10 mouse cellular contexts compared by ENCODE assay signal in the genomic region with DNA sequence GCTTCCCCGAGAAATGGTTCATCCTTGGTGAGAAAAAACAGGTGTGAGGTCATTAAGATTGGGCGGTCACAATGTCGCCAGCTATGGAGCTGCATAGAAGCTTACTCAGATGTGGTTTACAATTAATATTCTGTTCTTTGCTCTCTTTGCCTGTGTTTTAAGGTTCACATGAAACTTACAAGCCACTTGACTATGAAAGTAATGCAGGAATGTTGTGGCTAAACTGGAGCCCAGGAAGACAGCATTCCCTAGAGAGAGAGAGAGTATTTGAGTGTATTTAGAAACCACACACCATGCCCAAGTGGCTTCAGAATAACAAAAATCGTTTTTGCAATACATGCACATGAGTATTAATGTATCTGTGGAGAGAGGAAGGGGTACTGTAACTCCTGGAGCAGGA.
"Had no signal": no experiment of that assay in that cellular context is flagged by ENCODE, and none has a peak within 500 bp of the region (broad histone marks: within the 10 kb centered on the region; RNA-seq: fewer than 3 reads in every experiment).

No protein-coding gene starts in this region.

- H3K9me3 ChIP-seq: limb, embryonic 15.5 days; liver, embryonic 12.5 days; lung, embryonic 15.5 days had no signal

- H3K9ac ChIP-seq: limb, embryonic 15.5 days; liver, embryonic 12.5 days; lung, embryonic 15.5 days had no signal

- H3K4me1 ChIP-seq: limb, embryonic 15.5 days; liver, embryonic 12.5 days; lung, embryonic 15.5 days had no signal

- H3K36me3 ChIP-seq: limb, embryonic 15.5 days; liver, embryonic 12.5 days; lung, embryonic 15.5 days had no signal

- ATAC-seq: liver, embryonic 12.5 days had no signal

- H3K27ac ChIP-seq: limb, embryonic 15.5 days; liver, embryonic 12.5 days; lung, embryonic 15.5 days had no signal

- DNase-seq: kidney, adult 8-10 months; kidney, postnatal 25 days; layer of hippocampus, postnatal 36 days; right cerebral cortex, postnatal 4 days; spleen, adult 18-20 months; thymus, adult 18-20 months; thymus, postnatal 14 days had no signal

- H3K4me2 ChIP-seq: limb, embryonic 15.5 days; liver, embryonic 12.5 days; lung, embryonic 15.5 days had no signal

- H3K4me3 ChIP-seq: limb, embryonic 15.5 days; liver, embryonic 12.5 days; lung, embryonic 15.5 days had no signal

- H3K27me3 ChIP-seq: limb, embryonic 15.5 days; lung, embryonic 15.5 days had no signal
